Mouse (Mus musculus): ENCODE data around the gene Krt8.

Krt8 gene

GRCm38 (mm10) chr15:102016787-102017186 lies 12.5 kb upstream of the Krt8 start:
- CTCF ChIA-PET: interaction anchor here in 1 of 4 experiments (0.9 to 1.4 kb wide), 3 partner anchors 9 to 49 kb away, joined by 3 to 4 read pairs (median 3); no protein-coding TSS in a partner anchor
- POLR2A ChIA-PET: interaction anchor here in 3 of 4 experiments (0.7 to 3.5 kb wide), 7 partner anchors 9 to 60 kb away, joined by 3 to 14 read pairs (median 6); partner anchors contain the start of gene Krt8 (in 1 of the 3)

GRCm38 (mm10) chr15:102016096-102016495 lies 11.8 kb upstream of the Krt8 start:
- POLR2A ChIA-PET: interaction anchor here in 2 of 4 experiments (1.3 to 3.5 kb wide), 5 partner anchors 8 to 59 kb away, joined by 5 to 14 read pairs (median 6); partner anchors contain the start of gene Krt8 (in 2 of the 2)
- CTCF ChIA-PET: interaction anchor here in 2 of 4 experiments (1.2 to 1.4 kb wide), 4 partner anchors 9 to 49 kb away, joined by 3 to 7 read pairs (median 4); no protein-coding TSS in a partner anchor

GRCm38 (mm10) chr15:102014848-102015247 lies 10.6 kb upstream of the Krt8 start:
- POLR2A ChIA-PET: interaction anchor here in 2 of 4 experiments (1.0 to 1.6 kb wide), 3 partner anchors 10 to 59 kb away, joined by 3 to 4 read pairs (median 4); partner anchors contain the start of genes Eif4b (in 1 of the 2) and Krt8 (in 1 of the 2)
- CTCF ChIA-PET: no interaction called here

- ChIA-PET POLR2A (interaction anchor here in 3 of 4 experiments (0.5 to 1.7 kb wide), 8 partner anchors 10 to 977 kb away, joined by 3 to 10 read pairs (median 3); partner anchors contain the start of genes Eif4b (in 1 of the 3), Hoxc8 (in 1 of the 3) and Krt8 (in 1 of the 3)), CTCF (interaction anchor here in 2 of 4 experiments (1.0 to 1.7 kb wide), 3 partner anchors 9 to 52 kb away, joined by 3 to 4 read pairs (median 4); partner anchors contain the start of gene Krt8 (in 1 of the 2))
Measured at GRCm38 (mm10) chr15:102013651-102014050, 9.4 kb upstream of the Krt8 start.

- ChIA-PET POLR2A (interaction anchor here in 2 of 4 experiments (1.7 to 3.3 kb wide), 2 partner anchors 15 to 62 kb away, joined by 3 to 15 read pairs; partner anchors contain the start of gene Eif4b (in 1 of the 2)), CTCF (interaction anchor here in 1 of 4 experiments (1.7 kb wide), 1 partner anchor 24 kb away, joined by 4 read pairs; no protein-coding TSS in a partner anchor)
Measured at GRCm38 (mm10) chr15:102012260-102012765, 8.0 kb upstream of the Krt8 start.

GRCm38 (mm10) chr15:102010569-102011245 lies 6.4 kb upstream of the Krt8 start:
- CTCF ChIA-PET: no interaction called here
- POLR2A ChIA-PET: interaction anchor here in 1 of 4 experiments (0.6 to 3.3 kb wide), 5 partner anchors 8 to 64 kb away, joined by 3 to 15 read pairs (median 3); partner anchors contain the start of genes Eif4b and Krt18

GRCm38 (mm10) chr15:102007097-102008069 lies 3.1 kb upstream of the Krt8 start:
- ChIA-PET CTCF (interaction anchor here in 3 of 4 experiments (0.6 to 1.8 kb wide), 8 partner anchors 23 to 203 kb away, joined by 3 to 10 read pairs (median 4); no protein-coding TSS in a partner anchor), POLR2A (interaction anchor here in 3 of 4 experiments (0.8 to 2.0 kb wide), 10 partner anchors 9 to 66 kb away, joined by 3 to 6 read pairs (median 4); partner anchors contain the start of gene Eif4b (in 2 of the 3))

GRCm38 (mm10) chr15:102006317-102006716 lies 2.0 kb upstream of the Krt8 start:
- ChIA-PET POLR2A (interaction anchor here in 2 of 4 experiments (0.5 to 2.0 kb wide), 7 partner anchors 8 to 871 kb away, joined by 3 to 6 read pairs (median 3); partner anchors contain the start of gene Eif4b (in 1 of the 2)), CTCF (interaction anchor here in 2 of 4 experiments (0.9 to 1.8 kb wide), 5 partner anchors 22 to 103 kb away, joined by 3 to 6 read pairs (median 4); no protein-coding TSS in a partner anchor)

GRCm38 (mm10) chr15:102005290-102005689 lies 1.0 kb upstream of the Krt8 start:
- POLR2A ChIA-PET: interaction anchor here in 3 of 4 experiments (0.6 to 1.9 kb wide), 7 partner anchors 11 to 1129 kb away, joined by 3 to 10 read pairs (median 4); no protein-coding TSS in a partner anchor

GRCm38 (mm10) chr15:102003516-102003915 lies 766 bp downstream of the Krt8 start:
- ChIA-PET POLR2A (interaction anchor here in 3 of 4 experiments (0.6 to 2.5 kb wide), 16 partner anchors 10 to 1387 kb away, joined by 3 to 14 read pairs (median 4); partner anchors contain the start of genes Eif4b (in 1 of the 3) and Krt18 (in 1 of the 3)), CTCF (interaction anchor here (0.6 to 2.4 kb wide), 16 partner anchors 13 to 1320 kb away, joined by 3 to 19 read pairs (median 5); no protein-coding TSS in a partner anchor)

More at GRCm38 (mm10) chr15:102005290-102005689, 1.0 kb upstream of the Krt8 start:
- CTCF ChIA-PET: interaction anchor here in 3 of 4 experiments (1.2 to 2.4 kb wide), 10 partner anchors 13 to 233 kb away, joined by 3 to 19 read pairs (median 6); no protein-coding TSS in a partner anchor

GRCm38 (mm10) chr15:102002646-102003488 lies 1.4 kb downstream of the Krt8 start:
- ChIA-PET CTCF (interaction anchor here (0.6 to 2.4 kb wide), 12 partner anchors 13 to 1320 kb away, joined by 3 to 19 read pairs (median 4); no protein-coding TSS in a partner anchor), POLR2A (interaction anchor here (0.6 to 2.5 kb wide), 13 partner anchors 8 to 516 kb away, joined by 3 to 14 read pairs (median 4); partner anchors contain the start of gene Eif4b (in 1 of the 4))

- POLR2A ChIA-PET: no interaction called here
- CTCF ChIA-PET: no interaction called here
Measured at GRCm38 (mm10) chr15:101999676-102000335, 4.5 kb downstream of the Krt8 start.

GRCm38 (mm10) chr15:101999156-101999555 lies 5.1 kb downstream of the Krt8 start:
- CTCF ChIA-PET: no interaction called here
- POLR2A ChIA-PET: interaction anchor here in 1 of 4 experiments (1.5 kb wide), 1 partner anchor 74 kb away, joined by 5 read pairs; the partner anchor contains the start of gene Eif4b

GRCm38 (mm10) chr15:101996450-101997078 lies 7.7 kb downstream of the Krt8 start:
- ChIA-PET CTCF (interaction anchor here in 2 of 4 experiments (0.7 to 1.1 kb wide), 3 partner anchors 13 to 208 kb away, joined by 3 to 5 read pairs (median 3); no protein-coding TSS in a partner anchor), POLR2A (interaction anchor here in 2 of 4 experiments (0.5 to 1.4 kb wide), 3 partner anchors 10 to 431 kb away, joined by 3 to 4 read pairs (median 3); no protein-coding TSS in a partner anchor)

Data from embryonic stem cell, embryonic (primary cell).